Mouse (Mus musculus): ENCODE data around the gene Serinc2. TPM values are rescaled to one million over a fixed set of nuclear protein-coding genes. Genes with fewer than 3 reads are reported as not detected.

Serinc2 gene
- polyA plus RNA-seq, 1 experiment from 2014 or later = 28.7 TPM

DNA sequence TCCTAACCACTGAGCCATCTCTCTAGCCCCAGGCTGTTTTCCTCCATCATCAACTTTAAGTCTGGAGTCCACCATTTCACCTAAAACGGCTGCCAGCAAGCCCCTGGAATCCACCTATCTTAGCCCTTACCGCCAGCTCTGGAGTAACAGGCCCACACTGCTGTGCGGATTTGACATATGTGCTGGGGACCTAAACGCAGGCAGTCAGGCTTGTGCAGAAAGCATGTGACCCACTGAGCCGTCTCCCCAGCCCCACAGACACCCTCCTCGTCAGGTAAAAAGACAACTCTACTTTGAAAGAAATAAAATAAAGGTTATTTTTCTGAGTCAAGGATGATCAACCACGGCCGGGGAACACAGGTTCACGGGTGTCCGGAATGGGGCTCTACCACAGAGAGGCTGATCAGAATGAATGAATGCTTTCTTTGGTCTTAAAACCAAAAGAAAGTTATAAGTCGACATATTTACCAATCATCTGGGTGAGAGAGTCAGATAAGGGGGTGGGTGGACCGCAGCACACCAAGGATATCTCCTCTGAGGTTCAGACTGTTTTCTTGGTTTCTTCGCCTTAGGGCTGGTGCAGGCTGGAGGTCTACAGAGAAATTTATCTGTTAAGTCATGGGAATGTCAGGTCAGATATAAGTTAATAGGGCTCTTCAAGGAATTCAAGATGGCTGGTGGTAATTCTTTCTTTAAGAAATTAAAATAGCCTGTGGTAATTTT is 17.4 kb upstream of the Serinc2 start:
- WGBS = 89% methylated on average over 13 of the region's 13 CpGs
- no peak for ATAC-seq (ENCODE audit: low FRiP score)
- no peaks in the 10 kb centered on the region for H3K9me3 ChIP-seq (replicated peaks)
- no peaks in the 10 kb centered on the region for H3K36me3 ChIP-seq
- no peaks in the 10 kb centered on the region for H3K27me3 ChIP-seq (replicated peaks)
- H3K4me3 ChIP-seq (replicated peaks) = no peak overlapping the region
- H3K27ac ChIP-seq (replicated peaks) = no peak overlapping the region
- 0 out of 2 replicates have a peak, but pooled peaks cover 2% of the 10 kb centered on the region for H3K4me1 ChIP-seq
- H3K9ac ChIP-seq (replicated peaks) = no peak overlapping the region
- no peak overlapping the region for H3K4me2 ChIP-seq

DNA sequence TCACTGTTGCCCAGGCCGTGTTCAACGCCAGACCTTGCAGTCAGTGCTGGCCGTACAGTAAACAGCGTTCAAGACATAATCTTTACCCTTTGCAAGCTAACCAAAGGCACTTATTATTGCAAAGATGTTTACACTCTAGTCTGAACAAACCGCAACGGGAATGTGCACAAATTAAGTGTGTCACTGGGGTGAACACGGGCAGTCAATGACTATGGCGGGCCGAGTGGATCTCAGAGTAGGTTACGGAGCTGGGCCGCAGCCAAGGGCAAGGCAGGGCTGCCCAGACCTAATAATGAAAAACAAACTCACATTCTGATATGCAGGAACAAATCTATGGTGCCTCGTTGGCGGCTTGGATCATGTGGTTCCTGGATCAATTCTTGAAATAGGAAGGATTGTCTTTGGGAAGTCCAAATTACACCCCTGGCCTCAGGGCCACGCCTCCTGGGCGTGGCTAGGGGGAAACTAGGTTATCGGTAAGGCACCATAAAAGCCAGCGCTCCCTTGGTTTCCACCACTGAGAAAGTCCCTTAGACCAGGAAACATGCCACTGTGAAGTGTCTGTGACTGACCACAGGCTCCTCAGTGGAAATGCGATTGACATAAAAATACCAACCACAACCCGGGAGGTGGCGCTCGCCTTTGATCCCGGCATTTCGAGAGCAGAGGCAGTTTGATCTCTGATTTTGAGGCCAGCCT is 16.2 kb upstream of the Serinc2 start:
- WGBS = 44% methylated on average over 23 of the region's 23 CpGs
- Histone ChIP-seq H3K36me3 (no peaks in the 10 kb centered on the region), H3K4me1 (0 out of 2 replicates have a peak, but pooled peaks cover 2% of the 10 kb centered on the region), H3K27ac (replicated peaks) (no peak overlapping the region), H3K9me3 (replicated peaks) (no peaks in the 10 kb centered on the region), H3K27me3 (replicated peaks) (no peaks in the 10 kb centered on the region), H3K4me3 (replicated peaks) (no peak overlapping the region), H3K4me2 (no peak overlapping the region), H3K9ac (replicated peaks) (no peak overlapping the region)
- ATAC-seq (ENCODE audit: low FRiP score) = no peak

GRCm38 (mm10) chr4:130294513-130294912 is 15.5 kb upstream of the Serinc2 start:
- WGBS = 83% methylated on average over 8 of the region's 8 CpGs
- Histone ChIP-seq H3K9me3 (replicated peaks) (no peaks in the 10 kb centered on the region), H3K36me3 (no peaks in the 10 kb centered on the region), H3K4me3 (replicated peaks) (no peak overlapping the region), H3K4me1 (0 out of 2 replicates have a peak, but pooled peaks cover 2% of the 10 kb centered on the region), H3K9ac (replicated peaks) (no peak overlapping the region), H3K27me3 (replicated peaks) (no peaks in the 10 kb centered on the region), H3K27ac (replicated peaks) (no peak overlapping the region), H3K4me2 (no peak overlapping the region)
- ATAC-seq (ENCODE audit: low FRiP score) = no peak

GRCm38 (mm10) chr4:130292271-130292670 is 13.3 kb upstream of the Serinc2 start:
- Histone ChIP-seq H3K9me3 (replicated peaks) (no peaks in the 10 kb centered on the region), H3K4me3 (replicated peaks) (no peak overlapping the region), H3K4me1 (0 out of 2 replicates have a peak, but pooled peaks cover 2% of the 10 kb centered on the region), H3K36me3 (no peaks in the 10 kb centered on the region), H3K4me2 (no peak overlapping the region), H3K9ac (replicated peaks) (no peak overlapping the region), H3K27me3 (replicated peaks) (no peaks in the 10 kb centered on the region), H3K27ac (replicated peaks) (no peak overlapping the region)
- 3% methylated on average over 4 of the region's 4 CpGs for WGBS
- no peak for ATAC-seq (ENCODE audit: low FRiP score)

- WGBS = 84% methylated on average over 3 of the region's 3 CpGs
Measured at GRCm38 (mm10) chr4:130289824-130290223, 10.8 kb upstream of the Serinc2 start.

DNA sequence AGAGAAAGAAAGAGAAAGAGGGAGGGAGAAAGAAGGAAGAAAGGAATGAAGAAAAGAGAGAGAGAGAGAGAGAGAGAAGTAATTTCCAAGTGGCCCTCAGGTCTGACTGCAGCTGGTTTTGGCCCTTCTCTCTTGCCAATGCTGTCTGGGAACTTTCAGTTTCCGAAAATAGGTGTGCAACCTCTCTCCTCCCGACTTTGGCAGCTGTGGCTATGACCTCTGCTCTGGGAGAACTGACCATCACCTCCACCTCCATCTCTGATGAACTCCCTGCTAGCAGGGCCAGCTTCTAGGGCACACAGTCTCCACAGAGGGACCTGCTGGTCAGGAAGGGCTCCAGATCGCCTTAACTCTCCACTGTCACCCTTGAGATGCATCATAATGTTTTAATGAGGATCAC is 7.5 kb upstream of the Serinc2 start:
- Histone ChIP-seq H3K4me3 (replicated peaks) (no peak overlapping the region), H3K27ac (replicated peaks) (no peak overlapping the region), H3K27me3 (replicated peaks) (no peaks in the 10 kb centered on the region), H3K9me3 (replicated peaks) (no peaks in the 10 kb centered on the region), H3K4me2 (no peak overlapping the region), H3K9ac (replicated peaks) (no peak overlapping the region), H3K4me1 (no peaks in the 10 kb centered on the region), H3K36me3 (no peaks in the 10 kb centered on the region)
- WGBS = 63% methylated on average over 3 of the region's 3 CpGs
- ATAC-seq (ENCODE audit: low FRiP score) = no peak

More at GRCm38 (mm10) chr4:130289824-130290223, 10.8 kb upstream of the Serinc2 start:
- Histone ChIP-seq H3K4me3 (replicated peaks) (no peak overlapping the region), H3K9me3 (replicated peaks) (no peaks in the 10 kb centered on the region), H3K9ac (replicated peaks) (no peak overlapping the region), H3K4me1 (no peaks in the 10 kb centered on the region), H3K27me3 (replicated peaks) (no peaks in the 10 kb centered on the region), H3K4me2 (no peak overlapping the region), H3K36me3 (no peaks in the 10 kb centered on the region), H3K27ac (replicated peaks) (no peak overlapping the region)
- ATAC-seq (ENCODE audit: low FRiP score) = no peak

GRCm38 (mm10) chr4:130283826-130284225 is 4.8 kb upstream of the Serinc2 start:
- H3K9ac ChIP-seq (replicated peaks) = no peak overlapping the region
- 82% methylated on average over 9 of the region's 9 CpGs for WGBS
- ATAC-seq (ENCODE audit: low FRiP score) = no peak

DNA sequence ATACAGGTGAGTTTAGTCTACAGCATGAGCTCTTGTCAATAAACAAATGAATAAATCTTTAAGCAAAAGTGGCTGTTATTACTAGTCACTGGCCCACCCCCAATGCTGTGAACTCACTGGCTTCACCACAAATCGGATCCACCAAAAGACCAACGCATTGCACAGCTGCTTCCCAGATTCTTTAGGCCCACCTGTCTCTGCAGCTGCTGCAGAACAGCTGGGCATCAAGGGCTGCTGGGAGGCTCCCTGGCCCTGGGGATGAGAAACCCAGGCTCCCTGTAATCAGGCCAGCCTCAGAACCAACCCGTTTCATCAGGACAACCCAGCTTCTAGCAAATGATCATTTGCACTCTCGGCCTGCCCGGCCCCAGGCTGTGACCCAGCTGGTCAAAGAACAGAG is 3.9 kb upstream of the Serinc2 start:
- WGBS = 64% methylated on average over 5 of the region's 5 CpGs
- no peaks in the 10 kb centered on the region for H3K4me1 ChIP-seq
- no peak overlapping the region for H3K27ac ChIP-seq (replicated peaks)
- H3K9ac ChIP-seq (replicated peaks) = no peak overlapping the region
- no peak overlapping the region for H3K4me2 ChIP-seq
- H3K27me3 ChIP-seq (replicated peaks) = no peaks in the 10 kb centered on the region
- no peaks in the 10 kb centered on the region for H3K36me3 ChIP-seq
- no peaks in the 10 kb centered on the region for H3K9me3 ChIP-seq (replicated peaks)
- H3K4me3 ChIP-seq (replicated peaks) = no peak overlapping the region
- ATAC-seq (ENCODE audit: low FRiP score) = no peak

More at GRCm38 (mm10) chr4:130283826-130284225, 4.8 kb upstream of the Serinc2 start:
- no peak overlapping the region for H3K27ac ChIP-seq (replicated peaks)
- no peaks in the 10 kb centered on the region for H3K27me3 ChIP-seq (replicated peaks)
- H3K36me3 ChIP-seq = no peaks in the 10 kb centered on the region
- H3K4me2 ChIP-seq = no peak overlapping the region
- no peak overlapping the region for H3K4me3 ChIP-seq (replicated peaks)
- H3K9me3 ChIP-seq (replicated peaks) = no peaks in the 10 kb centered on the region
- H3K4me1 ChIP-seq = no peaks in the 10 kb centered on the region

GRCm38 (mm10) chr4:130276573-130277176 is 2.3 kb downstream of the Serinc2 start:
- ATAC-seq (ENCODE audit: low FRiP score) = no peak
- WGBS = 73% methylated on average over 7 of the region's 7 CpGs
- no peaks in the 10 kb centered on the region for H3K27me3 ChIP-seq (replicated peaks)

GRCm38 (mm10) chr4:130275823-130276105 is 3.2 kb downstream of the Serinc2 start:
- 38% methylated on average over 5 of the region's 5 CpGs for WGBS
- Histone ChIP-seq H3K27ac (replicated peaks) (peak overlapping the region; percentile 90; the same call in 1 of the 2 replicates), H3K9ac (replicated peaks) (peak overlapping the region; percentile 72), H3K4me1 (peaks cover 30% of the 10 kb centered on the region), H3K27me3 (replicated peaks) (no peaks in the 10 kb centered on the region), H3K9me3 (replicated peaks) (no peaks in the 10 kb centered on the region), H3K4me2 (peak overlapping the region; percentile 90), H3K36me3 (no peaks in the 10 kb centered on the region), H3K4me3 (replicated peaks) (peak overlapping the region; percentile 64)
- peak; percentile 4; the same call in 1 of the 2 replicates for ATAC-seq (ENCODE audit: low FRiP score)

More at GRCm38 (mm10) chr4:130276573-130277176, 2.3 kb downstream of the Serinc2 start:
- H3K4me1 ChIP-seq = peaks cover 30% of the 10 kb centered on the region
- no peaks in the 10 kb centered on the region for H3K9me3 ChIP-seq (replicated peaks)
- no peaks in the 10 kb centered on the region for H3K36me3 ChIP-seq
- H3K9ac ChIP-seq (replicated peaks) = no peak overlapping the region
- no peak overlapping the region for H3K27ac ChIP-seq (replicated peaks)
- no peak overlapping the region for H3K4me3 ChIP-seq (replicated peaks)
- H3K4me2 ChIP-seq = no peak overlapping the region

- H3K9ac ChIP-seq (replicated peaks) = peak overlapping the region; percentile 72
- no peaks in the 10 kb centered on the region for H3K36me3 ChIP-seq
- no peaks in the 10 kb centered on the region for H3K9me3 ChIP-seq (replicated peaks)
- H3K4me1 ChIP-seq = peaks cover 30% of the 10 kb centered on the region
- ATAC-seq (ENCODE audit: low FRiP score) = peak; percentile 73
- peak overlapping the region; percentile 64 for H3K4me3 ChIP-seq (replicated peaks)
- 1% methylated on average over 62 of the region's 62 CpGs for WGBS
- peak overlapping the region; percentile 90 for H3K27ac ChIP-seq (replicated peaks)
- H3K4me2 ChIP-seq = peak overlapping the region; percentile 90
- no peaks in the 10 kb centered on the region for H3K27me3 ChIP-seq (replicated peaks)
Measured at GRCm38 (mm10) chr4:130275016-130275822, 3.8 kb downstream of the Serinc2 start.

All from neural tube, embryonic 15.5 days (tissue).